Mouse (Mus musculus): ENCODE results near the gene Pigu. TPM values are rescaled to one million over a fixed set of nuclear protein-coding genes. Genes with fewer than 3 reads are reported as not detected.
A peak's percentile ranks its signal among the peaks of the same experiment; 100 is the strongest.

The Pigu gene
- polyA plus RNA-seq, 1 experiment from 2014 or later: 60.7 TPM

- DNase-seq (ENCODE audit: low spot score): no peak
- Histone ChIP-seq H3K4me2 (replicated peaks) (no peak overlapping the region), H3K27me3 (ENCODE audit: control insufficient read depth, insufficient read depth, low read length) (no peaks in the 10 kb centered on the region), H3K4me3 (replicated peaks; ENCODE audit: low read length) (no peak overlapping the region), H3K27ac (no peak overlapping the region), H3K4me1 (replicated peaks; ENCODE audit: control insufficient read depth, insufficient read depth, low read length) (no peaks in the 10 kb centered on the region), H3K9ac (no peak overlapping the region), H3K36me3 (replicated peaks; ENCODE audit: control insufficient read depth, insufficient read depth) (no peaks in the 10 kb centered on the region), H3K9me3 (ENCODE audit: control insufficient read depth, low read length) (no peaks in the 10 kb centered on the region)
- ATAC-seq (ENCODE audit: low FRiP score): no peak
- WGBS: 71% methylated on average over 1 of the region's 1 CpGs
Observed at GRCm38 (mm10) chr2:155373302-155373701, 16.1 kb upstream of the Pigu start.

DNA sequence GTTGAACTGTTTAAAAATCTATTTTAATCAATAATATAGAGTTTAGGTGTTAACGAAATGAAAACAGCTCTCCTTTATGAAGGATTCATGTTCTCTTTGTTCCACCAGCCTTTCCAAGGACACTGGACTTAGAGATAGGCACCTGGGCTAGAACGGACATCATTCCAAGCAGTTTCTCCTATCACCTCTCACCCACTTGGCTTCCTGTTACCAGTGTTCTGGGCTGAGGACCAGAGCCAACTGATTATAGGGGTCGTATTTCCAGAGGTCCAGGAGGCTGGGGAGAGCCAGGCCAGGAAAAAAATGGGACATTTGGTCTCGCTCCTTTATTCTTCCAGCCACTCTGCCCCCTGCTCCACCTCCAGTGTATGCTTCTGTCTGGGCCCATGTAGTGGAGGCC is 15.2 kb upstream of the Pigu start:
- H3K4me1 ChIP-seq (replicated peaks; ENCODE audit: control insufficient read depth, insufficient read depth, low read length): no peaks in the 10 kb centered on the region
- H3K9me3 ChIP-seq (ENCODE audit: control insufficient read depth, low read length): no peaks in the 10 kb centered on the region
- no peak for DNase-seq (ENCODE audit: low spot score)
- H3K36me3 ChIP-seq (replicated peaks; ENCODE audit: control insufficient read depth, insufficient read depth): no peaks in the 10 kb centered on the region
- 81% methylated on average over 4 of the region's 4 CpGs for WGBS
- ATAC-seq (ENCODE audit: low FRiP score): no peak
- H3K27ac ChIP-seq: no peak overlapping the region
- no peak overlapping the region for H3K4me2 ChIP-seq (replicated peaks)
- H3K27me3 ChIP-seq (ENCODE audit: control insufficient read depth, insufficient read depth, low read length): no peaks in the 10 kb centered on the region
- H3K9ac ChIP-seq: no peak overlapping the region
- no peak overlapping the region for H3K4me3 ChIP-seq (replicated peaks; ENCODE audit: low read length)

DNA sequence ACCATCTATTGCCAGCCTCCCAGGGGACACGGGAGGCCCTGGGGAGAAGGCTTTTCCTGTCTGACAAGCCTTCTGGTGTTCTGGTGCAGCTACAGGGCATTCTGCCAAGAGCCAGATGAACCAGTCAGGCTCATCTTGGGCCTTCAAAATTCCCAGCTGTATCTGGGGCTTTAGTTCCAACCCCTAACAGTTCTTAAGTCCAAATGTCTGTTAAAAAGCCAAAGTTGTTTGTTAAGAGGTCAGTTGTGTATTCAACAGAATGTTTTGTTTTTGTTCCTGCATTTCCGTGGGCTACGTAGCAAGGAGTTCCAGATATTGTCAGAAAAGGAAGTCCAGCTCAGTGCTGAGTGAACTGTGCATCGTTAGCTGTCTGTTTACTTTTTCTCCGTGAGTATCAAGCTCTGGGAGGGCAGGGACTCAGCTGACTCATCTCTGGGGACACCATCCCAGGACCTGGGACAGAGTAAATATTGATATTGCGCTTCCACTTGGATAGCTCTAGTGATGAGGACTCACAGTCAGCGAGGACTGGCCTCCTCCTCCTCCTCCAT is 12.2 kb upstream of the Pigu start:
- H3K4me1 ChIP-seq (replicated peaks; ENCODE audit: control insufficient read depth, insufficient read depth, low read length): no peaks in the 10 kb centered on the region
- ATAC-seq (ENCODE audit: low FRiP score): no peak
- WGBS: 73% methylated on average over 7 of the region's 7 CpGs

DNA sequence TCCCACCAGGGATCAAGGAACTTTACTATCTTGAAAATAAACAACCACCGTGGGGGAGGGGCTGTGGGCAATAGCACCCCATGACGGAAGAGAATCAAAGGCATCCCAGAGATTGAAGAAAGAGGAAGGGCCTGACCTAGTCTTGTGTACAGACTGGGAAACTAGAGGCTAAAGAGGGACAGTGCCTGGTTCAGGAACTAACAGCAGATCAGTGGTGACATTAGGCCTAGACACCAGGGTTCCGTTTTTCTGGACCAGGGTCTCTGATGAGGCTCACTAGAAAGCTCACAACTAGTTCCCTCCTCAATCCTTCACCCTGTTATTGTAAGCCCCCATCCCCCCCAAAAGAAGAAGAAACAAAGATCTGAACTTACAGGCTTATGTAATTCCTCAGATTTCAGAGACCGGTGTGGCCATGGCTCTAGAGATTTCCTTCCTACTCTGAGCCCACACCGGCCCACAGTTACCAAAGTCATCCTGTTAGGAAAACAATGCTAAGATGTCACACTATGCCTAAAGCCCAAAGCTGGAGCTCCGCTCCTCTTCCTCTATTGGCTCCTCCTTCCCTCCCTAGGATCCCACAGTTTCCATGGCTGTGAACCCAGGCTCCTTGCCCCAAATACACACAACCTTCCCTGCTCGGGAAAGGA is 10.5 kb upstream of the Pigu start:
- no peaks in the 10 kb centered on the region for H3K4me1 ChIP-seq (replicated peaks; ENCODE audit: control insufficient read depth, insufficient read depth, low read length)
- no peak for ATAC-seq (ENCODE audit: low FRiP score)
- no peaks in the 10 kb centered on the region for H3K9me3 ChIP-seq (ENCODE audit: control insufficient read depth, low read length)
- H3K27ac ChIP-seq: no peak overlapping the region
- H3K27me3 ChIP-seq (ENCODE audit: control insufficient read depth, insufficient read depth, low read length): no peaks in the 10 kb centered on the region
- DNase-seq (ENCODE audit: low spot score): no peak
- H3K9ac ChIP-seq: no peak overlapping the region
- no peaks in the 10 kb centered on the region for H3K36me3 ChIP-seq (replicated peaks; ENCODE audit: control insufficient read depth, insufficient read depth)
- no peak overlapping the region for H3K4me3 ChIP-seq (replicated peaks; ENCODE audit: low read length)
- WGBS: 85% methylated on average over 7 of the region's 7 CpGs
- H3K4me2 ChIP-seq (replicated peaks): no peak overlapping the region

More for the DNA sequence above, 12.2 kb upstream of the Pigu start:
- Histone ChIP-seq H3K36me3 (replicated peaks; ENCODE audit: control insufficient read depth, insufficient read depth) (no peaks in the 10 kb centered on the region), H3K9ac (no peak overlapping the region), H3K27me3 (ENCODE audit: control insufficient read depth, insufficient read depth, low read length) (no peaks in the 10 kb centered on the region), H3K9me3 (ENCODE audit: control insufficient read depth, low read length) (no peaks in the 10 kb centered on the region), H3K4me3 (replicated peaks; ENCODE audit: low read length) (no peak overlapping the region), H3K4me2 (replicated peaks) (no peak overlapping the region), H3K27ac (no peak overlapping the region)
- DNase-seq (ENCODE audit: low spot score): no peak

GRCm38 (mm10) chr2:155357686-155358399 is 613 bp upstream of the Pigu start:
- ATAC-seq (ENCODE audit: low FRiP score): peak; percentile 61

GRCm38 (mm10) chr2:155354402-155354801 is 2.8 kb downstream of the Pigu start:
- no peak overlapping the region for H3K4me3 ChIP-seq (replicated peaks; ENCODE audit: low read length)
- WGBS: 93% methylated on average over 3 of the region's 3 CpGs
- no peaks in the 10 kb centered on the region for H3K27me3 ChIP-seq (ENCODE audit: control insufficient read depth, insufficient read depth, low read length)
- no peaks in the 10 kb centered on the region for H3K36me3 ChIP-seq (replicated peaks; ENCODE audit: control insufficient read depth, insufficient read depth)
- DNase-seq (ENCODE audit: low spot score) (no peak), ATAC-seq (ENCODE audit: low FRiP score) (no peak)
- no peak overlapping the region for H3K9ac ChIP-seq
- peaks cover 15% of the 10 kb centered on the region for H3K4me1 ChIP-seq (replicated peaks; ENCODE audit: control insufficient read depth, insufficient read depth, low read length)
- no peak overlapping the region for H3K4me2 ChIP-seq (replicated peaks)
- H3K27ac ChIP-seq: no peak overlapping the region
- no peaks in the 10 kb centered on the region for H3K9me3 ChIP-seq (ENCODE audit: control insufficient read depth, low read length)

More at GRCm38 (mm10) chr2:155357686-155358399, 613 bp upstream of the Pigu start:
- Histone ChIP-seq H3K9me3 (ENCODE audit: control insufficient read depth, low read length) (no peaks in the 10 kb centered on the region), H3K27ac (peak overlapping the region; percentile 64), H3K27me3 (ENCODE audit: control insufficient read depth, insufficient read depth, low read length) (no peaks in the 10 kb centered on the region), H3K9ac (peak overlapping the region; percentile 46), H3K4me2 (replicated peaks) (peak overlapping the region; percentile 57), H3K4me1 (replicated peaks; ENCODE audit: control insufficient read depth, insufficient read depth, low read length) (peaks cover 15% of the 10 kb centered on the region), H3K4me3 (replicated peaks; ENCODE audit: low read length) (peak overlapping the region; percentile 75), H3K36me3 (replicated peaks; ENCODE audit: control insufficient read depth, insufficient read depth) (no peaks in the 10 kb centered on the region)
- no peak for DNase-seq (ENCODE audit: low spot score)
- WGBS: 32% methylated on average over 14 of the region's 14 CpGs

DNA sequence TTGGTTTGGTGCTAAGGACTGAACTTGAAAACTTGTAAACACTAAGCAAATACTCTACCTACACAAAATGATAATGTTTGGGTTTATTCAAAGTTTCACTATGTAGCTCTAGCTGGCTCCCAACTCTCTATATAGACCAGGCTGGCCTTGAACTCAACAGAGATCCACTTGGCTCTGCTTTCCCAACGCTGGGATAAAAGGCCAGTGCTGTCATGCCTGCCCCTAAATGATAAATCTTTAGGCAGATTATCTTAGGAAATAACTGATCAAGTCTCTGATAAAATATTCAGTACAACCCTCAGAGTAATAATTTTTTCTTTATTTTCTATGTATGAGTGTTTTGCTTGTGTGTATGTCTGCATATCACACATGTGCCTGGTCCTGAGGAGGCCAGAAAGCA is 10.6 kb downstream of the Pigu start:
- Histone ChIP-seq H3K27ac (no peak overlapping the region), H3K36me3 (replicated peaks; ENCODE audit: control insufficient read depth, insufficient read depth) (peaks cover 14% of the 10 kb centered on the region; the same call in 1 of the 2 replicates), H3K4me1 (replicated peaks; ENCODE audit: control insufficient read depth, insufficient read depth, low read length) (no peaks in the 10 kb centered on the region), H3K9me3 (ENCODE audit: control insufficient read depth, low read length) (no peaks in the 10 kb centered on the region), H3K9ac (no peak overlapping the region), H3K27me3 (ENCODE audit: control insufficient read depth, insufficient read depth, low read length) (no peaks in the 10 kb centered on the region), H3K4me3 (replicated peaks; ENCODE audit: low read length) (no peak overlapping the region), H3K4me2 (replicated peaks) (no peak overlapping the region)
- 86% methylated on average over 1 of the region's 1 CpGs for WGBS
- DNase-seq (ENCODE audit: low spot score): no peak
- ATAC-seq (ENCODE audit: low FRiP score): no peak

- Histone ChIP-seq H3K9me3 (ENCODE audit: control insufficient read depth, low read length) (no peaks in the 10 kb centered on the region), H3K9ac (no peak overlapping the region), H3K27ac (no peak overlapping the region), H3K27me3 (ENCODE audit: control insufficient read depth, insufficient read depth, low read length) (no peaks in the 10 kb centered on the region), H3K4me3 (replicated peaks; ENCODE audit: low read length) (no peak overlapping the region), H3K4me2 (replicated peaks) (no peak overlapping the region), H3K36me3 (replicated peaks; ENCODE audit: control insufficient read depth, insufficient read depth) (peaks cover 22% of the 10 kb centered on the region; the same call in 1 of the 2 replicates), H3K4me1 (replicated peaks; ENCODE audit: control insufficient read depth, insufficient read depth, low read length) (no peaks in the 10 kb centered on the region)
- DNase-seq (ENCODE audit: low spot score) (no peak), ATAC-seq (ENCODE audit: low FRiP score) (no peak)
Observed at GRCm38 (mm10) chr2:155340166-155340565, 17.1 kb downstream of the Pigu start.

- H3K4me1 ChIP-seq (replicated peaks; ENCODE audit: control insufficient read depth, insufficient read depth, low read length): no peaks in the 10 kb centered on the region
- 98% methylated on average over 3 of the region's 3 CpGs for WGBS
- DNase-seq (ENCODE audit: low spot score): no peak
Observed at GRCm38 (mm10) chr2:155336254-155336653, 21.0 kb downstream of the Pigu start.

More at GRCm38 (mm10) chr2:155336254-155336653, 21.0 kb downstream of the Pigu start:
- Histone ChIP-seq H3K27me3 (ENCODE audit: control insufficient read depth, insufficient read depth, low read length) (no peaks in the 10 kb centered on the region), H3K9ac (no peak overlapping the region), H3K36me3 (replicated peaks; ENCODE audit: control insufficient read depth, insufficient read depth) (peaks cover 41% of the 10 kb centered on the region), H3K27ac (no peak overlapping the region), H3K9me3 (ENCODE audit: control insufficient read depth, low read length) (no peaks in the 10 kb centered on the region), H3K4me2 (replicated peaks) (no peak overlapping the region), H3K4me3 (replicated peaks; ENCODE audit: low read length) (no peak overlapping the region)
- ATAC-seq (ENCODE audit: low FRiP score): no peak

Measured in hindbrain, embryonic 14.5 days (tissue).